Comparison of ENCODE assay signal across 10 mouse cellular contexts in the genomic region with DNA sequence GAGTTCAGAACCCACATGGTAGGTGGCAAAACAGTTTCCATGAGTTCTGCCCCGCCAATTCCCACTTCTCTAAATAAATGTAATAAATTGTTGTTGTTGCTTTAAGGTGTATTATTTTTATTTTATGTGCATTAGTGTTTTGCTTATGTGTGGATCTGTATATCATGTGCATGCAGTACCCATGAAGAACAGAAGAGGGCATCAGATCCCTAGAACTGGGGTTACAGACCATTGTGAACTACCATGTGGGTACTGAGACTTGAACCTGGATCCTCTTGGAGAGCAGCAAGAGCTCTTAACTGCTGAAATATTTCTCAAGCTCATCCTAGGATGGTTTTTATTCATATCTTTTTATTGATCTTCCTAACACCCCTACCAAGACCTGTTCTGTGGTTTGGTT. TPM values are rescaled to one million over a fixed set of nuclear protein-coding genes. Genes with fewer than 3 reads are reported as not detected.
DNase-seq lines count a peak whose midpoint lies in the region; ATAC-seq and TF ChIP-seq lines count a peak whose summit lies in the region.
"Had no signal": no experiment of that assay in that cellular context is flagged by ENCODE, and none has a peak within 500 bp of the region (broad histone marks: within the 10 kb centered on the region; RNA-seq: fewer than 3 reads in every experiment).

No protein-coding gene starts in this region.

- peak in 1 of 2 experiments; percentile 25 for DNase-seq in cerebellum, adult 2 months
- no peak for DNase-seq in cerebellum, adult 9-11 months
- peak; percentile 42 for DNase-seq in limb, embryonic 11.5 days (ENCODE audit: low spot score)
- DNase-seq in limb, embryonic 10.5 days (ENCODE audit: low spot score) = no peak
- peak; percentile 25 for DNase-seq in brain, embryonic 14.5 days (ENCODE audit: low read depth)
- peak; percentile 22 to 57 for DNase-seq in kidney, adult 8-10 months
- DNase-seq in retina, postnatal 1 day = peak; percentile 57

- H3K27ac ChIP-seq in cerebellum, adult 2 months (ENCODE audit: insufficient read depth, low read length) = no peak overlapping the region
- no peak overlapping the region for H3K27ac ChIP-seq in limb, embryonic 11.5 days (replicated peaks; ENCODE audit: low read depth, low read length)
- no peak overlapping the region for H3K27ac ChIP-seq in limb, embryonic 10.5 days
- no peak overlapping the region for H3K27ac ChIP-seq in midbrain, embryonic 16.5 days (ENCODE audit: low read length)
- H3K27ac ChIP-seq: heart, embryonic 13.5 days; stomach, embryonic 15.5 days had no signal

- peaks cover 11% of the 10 kb centered on the region; the same call in 1 of the 2 replicates for H3K4me1 ChIP-seq in cerebellum, adult 2 months (ENCODE audit: control insufficient read depth, insufficient read depth, low read length)
- H3K4me1 ChIP-seq in limb, embryonic 11.5 days (ENCODE audit: control insufficient read depth, insufficient read depth, low read length) = peaks cover 9% of the 10 kb centered on the region; the same call in 1 of the 2 replicates
- peaks cover 25% of the 10 kb centered on the region for H3K4me1 ChIP-seq in limb, embryonic 10.5 days
- H3K4me1 ChIP-seq in midbrain, embryonic 16.5 days (ENCODE audit: control insufficient read depth, insufficient read depth, low read length) = peaks cover 26% of the 10 kb centered on the region

- H3K9ac ChIP-seq in limb, embryonic 11.5 days (ENCODE audit: low read length) = no peak overlapping the region
- no peak overlapping the region for H3K9ac ChIP-seq in midbrain, embryonic 16.5 days (ENCODE audit: low read depth, low read length)
- H3K9ac ChIP-seq: heart, embryonic 13.5 days; stomach, embryonic 15.5 days had no signal

- 74% methylated on average over 1 of the region's 1 CpGs for WGBS in cerebellum, adult 2 months
- WGBS in limb, embryonic 11.5 days = 76% methylated on average over 1 of the region's 1 CpGs
- 67% methylated on average over 1 of the region's 1 CpGs for WGBS in limb, embryonic 10.5 days
- WGBS in midbrain, embryonic 16.5 days = 72% methylated on average over 1 of the region's 1 CpGs

- H3K9me3 ChIP-seq in limb, embryonic 11.5 days (ENCODE audit: control insufficient read depth, low read length) = no peaks in the 10 kb centered on the region
- H3K9me3 ChIP-seq in limb, embryonic 10.5 days (replicated peaks) = no peaks in the 10 kb centered on the region
- no peaks in the 10 kb centered on the region for H3K9me3 ChIP-seq in midbrain, embryonic 16.5 days (replicated peaks; ENCODE audit: control insufficient read depth, low read length, poor library complexity, severe bottlenecking)
- H3K9me3 ChIP-seq: heart, embryonic 13.5 days; stomach, embryonic 15.5 days had no signal

- no peak overlapping the region for H3K4me2 ChIP-seq in limb, embryonic 11.5 days (ENCODE audit: low read depth, severe bottlenecking)
- no peak overlapping the region for H3K4me2 ChIP-seq in midbrain, embryonic 16.5 days (ENCODE audit: low read length)
- H3K4me2 ChIP-seq: heart, embryonic 13.5 days; stomach, embryonic 15.5 days had no signal

- peak; percentile 38; the same call in 1 of the 2 replicates for TF ChIP-seq CTCF in cerebellum, adult 2 months (IDR thresholded peaks at IDR 0.05; ENCODE audit: borderline replicate concordance, insufficient read depth, low read depth, low read length)
- TF ChIP-seq CTCF in brain, embryonic 14.5 days (IDR thresholded peaks at IDR 0.05; ENCODE audit: borderline replicate concordance, extremely low read depth, insufficient read depth, insufficient read length) = peak; percentile 36; the same call in 1 of the 2 replicates

- H3K27me3 ChIP-seq in cerebellum, adult 2 months (ENCODE audit: control insufficient read depth, insufficient read depth, low read length) = no peaks in the 10 kb centered on the region
- no peaks in the 10 kb centered on the region for H3K27me3 ChIP-seq in limb, embryonic 11.5 days (ENCODE audit: control insufficient read depth, insufficient read depth, low read length)
- no peaks in the 10 kb centered on the region for H3K27me3 ChIP-seq in limb, embryonic 10.5 days (ENCODE audit: low read depth, poor library complexity, severe bottlenecking)
- H3K27me3 ChIP-seq in midbrain, embryonic 16.5 days (ENCODE audit: control insufficient read depth, insufficient read depth, low read depth, low read length) = no peaks in the 10 kb centered on the region
- H3K27me3 ChIP-seq: heart, embryonic 13.5 days; stomach, embryonic 15.5 days had no signal

- H3K36me3 ChIP-seq in limb, embryonic 11.5 days (ENCODE audit: control insufficient read depth, insufficient read depth, low read length) = no peaks in the 10 kb centered on the region
- peaks cover 6% of the 10 kb centered on the region; the same call in 1 of the 2 replicates for H3K36me3 ChIP-seq in limb, embryonic 10.5 days
- H3K36me3 ChIP-seq in midbrain, embryonic 16.5 days (ENCODE audit: control insufficient read depth, insufficient read depth, low read length) = no peaks in the 10 kb centered on the region
- H3K36me3 ChIP-seq: stomach, embryonic 15.5 days had no signal

- H3K4me3 ChIP-seq in cerebellum, adult 2 months (replicated peaks; ENCODE audit: insufficient read depth, low read depth, low read length) = no peak overlapping the region
- H3K4me3 ChIP-seq in limb, embryonic 11.5 days (ENCODE audit: low read depth, low read length) = no peak overlapping the region
- no peak overlapping the region for H3K4me3 ChIP-seq in limb, embryonic 10.5 days
- no peak overlapping the region for H3K4me3 ChIP-seq in midbrain, embryonic 16.5 days (ENCODE audit: low read depth, low read length)
- H3K4me3 ChIP-seq: heart, embryonic 13.5 days; stomach, embryonic 15.5 days had no signal

- TF ChIP-seq POLR2A in cerebellum, adult 2 months (IDR thresholded peaks at IDR 0.05; ENCODE audit: borderline replicate concordance, insufficient read depth, low read length) = no peak
- no peak for TF ChIP-seq POLR2A in brain, embryonic 14.5 days (IDR thresholded peaks at IDR 0.05; ENCODE audit: borderline replicate concordance, extremely low read depth, insufficient read depth, insufficient read length, poor library complexity, severe bottlenecking)

- no peak for ATAC-seq in limb, embryonic 11.5 days (ENCODE audit: insufficient number of reproducible peaks, low FRiP score, low TSS enrichment, low read depth)
- ATAC-seq in midbrain, embryonic 16.5 days = no peak

RNA-seq across cellular contexts. Expression of a gene that starts 2.9 kb away (rescaled TPM):
- polyA plus RNA-seq in cerebellum, adult 2 months (2012; rRNA removed) = 9.4 and 10.1 TPM in 2 replicates
- polyA plus RNA-seq in limb, embryonic 11.5 days (2014; fragmentation: Nextera tagmentation; extraction: Ambion mirVana) = 5.9 and 7.0 TPM in 2 replicates
- polyA plus RNA-seq in limb, embryonic 10.5 days (2016; fragmentation: Nextera tagmentation; extraction: Ambion mirVana) = 8.5 and 11.7 TPM in 2 replicates
- 9.5 and 19.6 TPM in 2 replicates for polyA plus RNA-seq in brain, embryonic 14.5 days (2012; rRNA removed)
- 26.0 and 30.9 TPM in 2 replicates for polyA plus RNA-seq in midbrain, embryonic 16.5 days (2015; fragmentation: Nextera tagmentation; extraction: Ambion mirVana)

RNA-seq across cellular contexts. Expression of a gene that starts 3.3 kb away (rescaled TPM):
- polyA plus RNA-seq in cerebellum, adult 2 months (2012; rRNA removed) = 251 and 265 TPM in 2 replicates
- polyA plus RNA-seq in limb, embryonic 11.5 days (2014; fragmentation: Nextera tagmentation; extraction: Ambion mirVana) = 33.2 and 33.6 TPM in 2 replicates
- 30.1 and 37.6 TPM in 2 replicates for polyA plus RNA-seq in limb, embryonic 10.5 days (2016; fragmentation: Nextera tagmentation; extraction: Ambion mirVana)
- 131 and 151 TPM in 2 replicates for polyA plus RNA-seq in brain, embryonic 14.5 days (2012; rRNA removed)
- polyA plus RNA-seq in midbrain, embryonic 16.5 days (2015; fragmentation: Nextera tagmentation; extraction: Ambion mirVana) = 73.7 and 74.8 TPM in 2 replicates

RNA-seq across cellular contexts. Expression of a gene that starts 48.9 kb away (rescaled TPM):
- 37.9 and 41.0 TPM in 2 replicates for polyA plus RNA-seq in cerebellum, adult 2 months (2012; rRNA removed)
- polyA plus RNA-seq in limb, embryonic 11.5 days (2014; fragmentation: Nextera tagmentation; extraction: Ambion mirVana) = 90.4 and 95.2 TPM in 2 replicates
- polyA plus RNA-seq in limb, embryonic 10.5 days (2016; fragmentation: Nextera tagmentation; extraction: Ambion mirVana) = 83.6 and 84.0 TPM in 2 replicates
- 58.5 and 66.4 TPM in 2 replicates for polyA plus RNA-seq in brain, embryonic 14.5 days (2012; rRNA removed)
- polyA plus RNA-seq in midbrain, embryonic 16.5 days (2015; fragmentation: Nextera tagmentation; extraction: Ambion mirVana) = 72.4 and 88.8 TPM in 2 replicates

Comparison
In these comparisons a context has a peak if more than half of its experiments do, and no peak if none do; other contexts are left out.
1. DNase-seq: peak in limb, embryonic 11.5 days (single experiment), brain, embryonic 14.5 days (single experiment), kidney, adult 8-10 months (2 of 2) and retina, postnatal 1 day (single experiment); none in cerebellum, adult 9-11 months (single experiment) and limb, embryonic 10.5 days (single experiment).